Mouse (Mus musculus) CH12.LX (cell line): ENCODE measurements around the gene Six1.

ENCODE experiments used
- CTCF ChIP-seq, 2 experiments: IDR thresholded peaks in 1 of 2; conservative IDR thresholded peaks in 1 of 2; 2 replicates each; pipeline ENCODE4 v1.5.1; 2011 to 2012; ENCODE audit warnings: low read depth in 2 of 2, low read length in 2 of 2, improper control_type of control experiment in 1 of 2, inconsistent platforms in 1 of 2, mild to moderate bottlenecking in 1 of 2, moderate library complexity in 1 of 2
- MEF2A ChIP-seq: IDR thresholded peaks from 2 replicates; pipeline ENCODE4 v1.6.1; 2014; ENCODE audit warnings: low read depth, mild to moderate bottlenecking, inconsistent platforms, low read length, improper control_type of control experiment, borderline replicate concordance
- POLR2A ChIP-seq: IDR thresholded peaks from 2 replicates; pipeline ENCODE4 v1.6.1; 2011; ENCODE audit warnings: low read depth, mild to moderate bottlenecking, improper control_type of control experiment, low read length
- RCOR1 ChIP-seq: conservative IDR thresholded peaks from 2 replicates; pipeline ENCODE4 v1.6.1; 2012; ENCODE audit warnings: low read depth, mild to moderate bottlenecking, inconsistent platforms, low read length, improper control_type of control experiment
- ZMIZ1 ChIP-seq: IDR thresholded peaks from 2 replicates; pipeline ENCODE4 v1.6.1; 2012; ENCODE audit warnings: low read depth, mild to moderate bottlenecking, inconsistent platforms, low read length, improper control_type of control experiment

DNA sequence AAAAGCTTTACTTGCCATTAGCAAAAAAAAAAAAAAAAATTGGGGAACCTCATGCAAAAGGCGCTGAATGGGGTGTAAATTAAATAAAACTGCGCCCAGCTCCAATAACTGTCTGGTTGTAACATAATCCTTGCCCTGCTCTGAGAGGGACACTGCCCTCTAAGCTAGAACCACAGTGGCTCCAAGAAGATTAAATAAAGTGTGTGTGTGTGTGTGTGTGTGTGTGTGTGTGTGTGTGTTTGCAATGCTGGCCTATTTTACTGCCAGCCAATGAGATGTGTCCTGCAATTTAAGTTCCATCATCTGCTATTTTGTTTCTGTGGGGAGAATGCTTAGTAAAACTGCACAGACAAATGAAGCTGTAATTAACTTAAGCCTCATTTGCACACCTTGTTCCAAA lies 6.1 kb downstream of the Six1 start:
- TF ChIP-seq POLR2A (no peak), MEF2A (no peak), RCOR1 (no peak), CTCF (conservative IDR thresholded peaks at IDR 0.05 in 1 of 2, IDR thresholded peaks at IDR 0.05 in 1 of 2; ENCODE audit: low read depth in 2 of 2, low read length in 2 of 2) (no peak), ZMIZ1 (no peak)
